Mouse (Mus musculus) stomach, postnatal 0 days (tissue): ENCODE data around the gene Krt34. TPM values are rescaled to one million over a fixed set of nuclear protein-coding genes. Genes with fewer than 3 reads are reported as not detected.

Source experiments
- ATAC-seq: fragments of 200-750 bp; cut with Nextera tagmentation; 2 replicates; pipeline ENCODE4 v1.8.0; 2017; ENCODE audit not compliant: low FRiP score, low TSS enrichment
- DNase-seq: peaks from one replicate; pipeline ENCODE4 v3.0.0-alpha.2; 2016; ENCODE audit warnings: low spot score
- H3K27ac ChIP-seq: fragments of 300-500 bp; sonication (generic); replicated peaks from 2 replicates; pipeline ENCODE4 v1.5.1; 2014; ENCODE audit warnings: mild to moderate bottlenecking, control low read depth
- H3K27me3 ChIP-seq: fragments of 300-500 bp; sonication (generic); 2 replicates; pipeline ENCODE4 v1.6.1; 2014; ENCODE audit warnings: low read length; ENCODE audit not compliant: control insufficient read depth, insufficient read depth
- H3K36me3 ChIP-seq: fragments of 300-500 bp; sonication (generic); 2 replicates; pipeline ENCODE4 v1.6.1; 2014; ENCODE audit warnings: low read length, mixed read lengths; ENCODE audit not compliant: control insufficient read depth, insufficient read depth
- H3K4me1 ChIP-seq: fragments of 300-500 bp; sonication (generic); replicated peaks from 2 replicates; pipeline ENCODE4 v1.6.1; 2014; ENCODE audit warnings: antibody characterized with exemption; ENCODE audit not compliant: control insufficient read depth, insufficient read depth
- H3K4me2 ChIP-seq: fragments of 300-500 bp; sonication (generic); replicated peaks from 2 replicates; pipeline ENCODE4 v1.6.1; 2014; ENCODE audit warnings: low read depth, mild to moderate bottlenecking, control low read depth, moderate library complexity
- H3K4me3 ChIP-seq: fragments of 300-500 bp; sonication (generic); 2 replicates; pipeline ENCODE4 v1.5.1; 2014; ENCODE audit warnings: low read depth, low read length, control low read depth
- H3K9ac ChIP-seq: fragments of 300-500 bp; sonication (generic); 2 replicates; pipeline ENCODE4 v1.6.1; 2014; ENCODE audit warnings: mild to moderate bottlenecking, low read length, control low read depth, mixed read lengths
- H3K9me3 ChIP-seq: fragments of 300-500 bp; sonication (generic); 2 replicates; pipeline ENCODE4 v1.6.1; 2016; ENCODE audit warnings: low read length; ENCODE audit not compliant: control insufficient read depth
- CTCF ChIP-seq: IDR thresholded peaks from 2 replicates; pipeline ENCODE4 v1.5.1; 2016; ENCODE audit warnings: antibody characterized with exemption, low read depth, mild to moderate bottlenecking, moderate library complexity
- EP300 ChIP-seq: optimal IDR thresholded peaks from 2 replicates; pipeline ENCODE3; 2016; ENCODE audit warnings: antibody characterized with exemption
- WGBS: fragments of 180-500 bp; shearing (Covaris S2); extraction: QIAGEN DNeasy Blood & Tissue Kit; methylation state at CpG from one replicate; pipeline ENCODE4 v1.1.7; 2014; 5-methylcytosine and 5-hydroxymethylcytosine counted together
- polyA plus RNA-seq: library from polyadenylated mRNA; unstranded; fragments of >200 nt; fragmentation: Nextera tagmentation; extraction: Ambion mirVana; gene quantifications from 2 replicates; pipeline ENCODE4 v1.2.1, GENCODE M21; 2015

Gene Krt34
- polyA plus RNA-seq, 1 experiment from 2014 or later: 1.0 TPM

DNA sequence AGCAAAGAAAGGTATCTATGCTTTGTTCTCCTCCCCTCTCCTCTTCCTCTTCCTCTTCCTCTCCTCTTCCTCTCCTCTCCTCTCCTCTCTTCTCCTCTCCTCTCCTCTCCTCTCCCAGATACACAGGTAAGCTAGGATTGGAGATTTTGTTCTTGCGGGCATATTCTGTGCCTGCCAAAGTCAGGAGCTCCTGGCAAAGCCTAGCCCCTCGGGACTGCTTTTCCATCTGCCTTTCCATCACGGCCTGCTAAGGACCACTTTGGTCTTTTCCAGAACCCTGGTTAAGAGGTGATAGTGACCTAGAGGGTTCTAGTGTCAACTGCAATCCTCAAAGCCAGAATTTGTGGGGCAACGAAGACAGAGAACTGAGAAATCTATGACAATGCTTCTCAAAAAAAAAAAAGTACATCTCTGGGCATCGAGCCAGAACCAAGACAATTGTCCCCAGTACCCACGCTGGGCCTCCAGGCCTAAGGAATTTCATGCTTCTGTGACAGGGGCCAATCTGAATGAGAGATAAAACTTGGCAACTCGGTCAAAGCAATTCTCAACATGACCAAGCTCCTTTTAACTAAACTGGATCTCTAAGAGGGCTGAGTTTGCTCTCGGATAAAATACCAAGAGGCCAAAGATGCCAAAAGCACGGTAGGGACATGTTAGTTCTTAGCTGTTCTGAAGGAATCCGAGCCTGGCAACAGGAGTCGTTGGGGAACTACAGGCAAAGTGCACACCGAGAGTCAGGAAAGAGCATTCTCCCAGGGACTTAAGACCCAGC lies 25.1 kb upstream of the Krt34 start:
- Histone ChIP-seq H3K27ac (peak overlapping the region; percentile 58), H3K4me3 (no peak overlapping the region), H3K4me1 (no peaks in the 10 kb centered on the region), H3K27me3 (no peaks in the 10 kb centered on the region), H3K4me2 (no peak overlapping the region), H3K36me3 (no peaks in the 10 kb centered on the region), H3K9me3 (no peaks in the 10 kb centered on the region), H3K9ac (no peak overlapping the region)
- DNase-seq (no peak), ATAC-seq (no peak)
- TF ChIP-seq CTCF (no peak), EP300 (no peak)
- WGBS: 55% methylated on average over 12 of the region's 12 CpGs

DNA sequence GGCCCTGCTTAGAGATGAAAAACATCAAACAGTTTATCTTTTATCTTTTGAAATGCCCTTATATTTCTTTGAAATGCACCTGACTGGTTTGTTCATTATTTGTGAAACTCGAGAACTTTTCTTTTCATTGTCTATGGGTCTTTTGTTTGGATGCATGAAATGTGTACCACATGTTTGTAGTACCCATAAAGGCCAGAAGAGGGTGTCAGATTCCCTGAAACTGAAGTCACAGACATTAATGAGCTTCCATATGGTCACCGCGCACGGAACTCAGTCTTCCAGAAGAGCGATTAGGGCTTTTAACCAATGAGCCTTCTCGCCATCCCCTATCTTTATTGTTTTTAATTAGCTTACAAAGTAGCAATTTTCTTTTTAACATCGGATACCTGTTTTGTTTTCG lies 17.5 kb upstream of the Krt34 start:
- Histone ChIP-seq H3K4me3 (no peak overlapping the region), H3K4me1 (no peaks in the 10 kb centered on the region), H3K9me3 (no peaks in the 10 kb centered on the region), H3K36me3 (no peaks in the 10 kb centered on the region), H3K27me3 (no peaks in the 10 kb centered on the region), H3K27ac (no peak overlapping the region), H3K4me2 (no peak overlapping the region), H3K9ac (no peak overlapping the region)
- TF ChIP-seq EP300: no peak
- TF ChIP-seq CTCF: peak; percentile 57
- DNase-seq (no peak), ATAC-seq (no peak)
- 78% methylated on average over 8 of the region's 8 CpGs for WGBS

DNA sequence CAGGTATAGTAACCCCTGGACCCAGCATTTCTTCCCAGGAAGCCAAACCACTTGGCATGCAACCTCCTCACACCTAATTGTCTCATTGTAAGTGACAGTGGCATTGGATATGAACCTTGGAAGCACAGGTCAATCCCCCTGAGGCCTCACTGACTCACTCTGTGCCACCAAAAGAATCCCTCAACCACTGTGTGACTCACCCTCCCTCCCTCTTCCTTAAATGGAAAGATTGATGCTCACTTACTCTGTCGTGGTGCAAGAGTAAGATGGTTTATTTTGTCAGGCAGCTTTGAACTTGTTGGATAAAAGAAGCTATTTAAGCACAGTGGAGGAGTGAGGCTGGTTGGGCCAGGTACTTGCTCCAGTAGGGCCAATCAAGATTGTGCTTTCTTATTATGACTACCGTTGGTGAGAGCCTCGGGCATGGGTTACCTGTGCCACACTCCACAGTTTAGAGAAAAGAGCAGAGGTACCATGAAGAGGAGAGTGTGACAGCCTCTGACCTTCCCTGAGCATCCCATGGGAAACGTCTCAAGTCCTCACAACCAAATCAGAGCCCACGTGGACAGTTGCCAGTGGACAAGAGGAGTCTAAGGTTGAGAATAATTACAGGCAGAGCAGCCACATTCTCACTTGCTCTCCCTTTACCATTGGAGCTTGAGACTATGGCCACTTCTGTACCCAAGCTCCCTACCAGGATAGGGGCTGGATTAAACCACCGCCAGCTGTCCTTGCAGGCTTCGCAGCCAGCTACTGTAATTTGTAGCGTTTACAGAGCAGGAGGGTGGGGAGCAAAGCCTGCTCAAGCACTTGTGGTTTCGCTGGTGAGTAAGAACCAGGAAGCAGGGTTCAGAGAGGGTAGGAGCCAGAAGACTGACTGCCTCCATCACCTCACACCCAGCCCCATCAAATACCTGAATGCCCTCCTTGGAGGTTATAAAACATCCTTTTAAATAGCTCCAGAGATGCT lies 14.6 kb upstream of the Krt34 start:
- Histone ChIP-seq H3K27ac (0 out of 2 replicates have a peak overlapping the region, but pooled peaks have one; percentile 20), H3K4me3 (no peak overlapping the region), H3K9ac (no peak overlapping the region), H3K4me2 (no peak overlapping the region), H3K9me3 (no peaks in the 10 kb centered on the region), H3K36me3 (no peaks in the 10 kb centered on the region), H3K27me3 (no peaks in the 10 kb centered on the region), H3K4me1 (no peaks in the 10 kb centered on the region)
- DNase-seq (no peak), ATAC-seq (peak; percentile 76)
- TF ChIP-seq CTCF (no peak), EP300 (peak; percentile 68)
- WGBS: 47% methylated on average over 9 of the region's 9 CpGs

DNA sequence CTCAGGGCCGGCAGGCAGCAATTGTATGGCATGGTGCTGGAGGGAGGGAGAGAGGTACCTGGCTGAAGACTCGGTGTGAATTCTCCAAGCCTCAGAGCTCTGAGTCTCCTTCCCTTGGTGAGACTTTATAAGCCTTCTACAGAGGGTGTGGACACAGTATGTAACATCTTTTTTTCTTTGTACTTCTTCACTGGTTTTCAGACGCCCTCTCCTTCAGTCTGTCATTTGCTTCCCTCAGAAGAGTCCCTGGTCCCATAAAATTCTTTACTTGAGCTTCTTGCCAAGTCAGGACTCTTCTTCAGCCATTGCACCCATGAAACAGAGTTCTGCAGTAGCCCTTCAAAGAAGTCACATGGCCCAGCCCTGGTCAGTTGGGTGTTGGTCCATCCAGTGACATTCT lies 9.1 kb upstream of the Krt34 start, which contains the start of gene Krt31:
TSS of gene Krt31 (minus strand) at position 101 of the 400 bp plus-strand sequence.
- ATAC-seq: no peak
- TF ChIP-seq CTCF: no peak
- TF ChIP-seq EP300: no peak
- WGBS: 72% methylated on average over 2 of the region's 3 CpGs

DNA sequence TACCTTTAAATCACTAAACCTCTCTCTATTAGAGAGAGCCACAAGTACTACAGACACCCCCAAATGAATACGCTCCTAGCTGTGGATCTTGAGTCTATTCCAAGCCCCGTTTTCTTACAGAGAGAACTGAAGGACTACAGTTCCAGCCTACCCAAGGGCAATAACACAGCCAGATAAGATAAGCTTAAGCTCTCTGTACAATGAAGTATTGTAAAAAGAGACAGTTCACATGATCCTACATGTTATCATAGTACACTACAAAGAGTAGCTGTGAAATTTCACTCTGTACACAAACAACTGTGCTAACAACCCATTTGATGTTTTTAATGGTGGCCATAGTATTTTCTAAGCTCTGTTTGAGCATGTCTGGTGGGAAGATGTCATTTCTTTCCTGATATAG lies 5.8 kb upstream of the Krt34 start:
- 59% methylated on average over 2 of the region's 2 CpGs for WGBS
- no peaks in the 10 kb centered on the region for H3K27me3 ChIP-seq
- no peaks in the 10 kb centered on the region for H3K9me3 ChIP-seq
- no peak overlapping the region for H3K4me3 ChIP-seq
- ATAC-seq (no peak), DNase-seq (no peak)
- H3K4me1 ChIP-seq: no peaks in the 10 kb centered on the region
- no peak for TF ChIP-seq EP300
- no peak for TF ChIP-seq CTCF
- H3K9ac ChIP-seq: no peak overlapping the region
- H3K27ac ChIP-seq: no peak overlapping the region
- no peak overlapping the region for H3K4me2 ChIP-seq
- no peaks in the 10 kb centered on the region for H3K36me3 ChIP-seq

More for the DNA sequence above, 9.1 kb upstream of the Krt34 start, which contains the start of gene Krt31:
- Histone ChIP-seq H3K27me3 (no peaks in the 10 kb centered on the region), H3K27ac (no peak within 1 kb of the TSS), H3K4me2 (no peak within 1 kb of the TSS), H3K4me1 (no peaks in the 10 kb centered on the region), H3K9me3 (no peaks in the 10 kb centered on the region), H3K36me3 (no peaks in the 10 kb centered on the region), H3K9ac (no peak within 1 kb of the TSS), H3K4me3 (no peak within 1 kb of the TSS)
- no peak for DNase-seq
